Mouse (Mus musculus): ENCODE data around the gene Dpp6. TPM values are rescaled to one million over a fixed set of nuclear protein-coding genes. Genes with fewer than 3 reads are reported as not detected.
A peak's percentile ranks its signal among the peaks of the same experiment; 100 is the strongest.

Gene Dpp6
- polyA plus RNA-seq, 1 experiment from 2014 or later = 10.0 TPM

- no peak overlapping the region for H3K4me2 ChIP-seq (ENCODE audit: low read depth)
- no peak overlapping the region for H3K9ac ChIP-seq (ENCODE audit: low read length)
- WGBS = 59% methylated on average over 1 of the region's 1 CpGs
- no peak overlapping the region for H3K4me3 ChIP-seq (ENCODE audit: low read depth, low read length)
- H3K9me3 ChIP-seq (ENCODE audit: control insufficient read depth, low read length) = no peaks in the 10 kb centered on the region
- no peak for DNase-seq (ENCODE audit: low spot score)
- no peaks in the 10 kb centered on the region for H3K36me3 ChIP-seq (ENCODE audit: control insufficient read depth, insufficient read depth, low read length)
- H3K4me1 ChIP-seq (ENCODE audit: control insufficient read depth, insufficient read depth, low read length) = no peaks in the 10 kb centered on the region
- no peak overlapping the region for H3K27ac ChIP-seq (ENCODE audit: low read depth, low read length)
- no peak for ATAC-seq (ENCODE audit: insufficient read depth, low FRiP score, low TSS enrichment)
- no peaks in the 10 kb centered on the region for H3K27me3 ChIP-seq (ENCODE audit: control insufficient read depth, insufficient read depth, low read length)
Measured at GRCm38 (mm10) chr5:27035291-27035690, 218.3 kb downstream of the Dpp6 start.

- DNase-seq (ENCODE audit: low spot score) (peak; percentile 23), ATAC-seq (ENCODE audit: insufficient read depth, low FRiP score, low TSS enrichment) (no peak)
- H3K27ac ChIP-seq (ENCODE audit: low read depth, low read length) = no peak overlapping the region
- H3K4me3 ChIP-seq (ENCODE audit: low read depth, low read length) = no peak overlapping the region
- H3K4me2 ChIP-seq (ENCODE audit: low read depth) = no peak overlapping the region
- H3K4me1 ChIP-seq (ENCODE audit: control insufficient read depth, insufficient read depth, low read length) = no peaks in the 10 kb centered on the region
- H3K36me3 ChIP-seq (ENCODE audit: control insufficient read depth, insufficient read depth, low read length) = no peaks in the 10 kb centered on the region
- no peaks in the 10 kb centered on the region for H3K9me3 ChIP-seq (ENCODE audit: control insufficient read depth, low read length)
- no peaks in the 10 kb centered on the region for H3K27me3 ChIP-seq (ENCODE audit: control insufficient read depth, insufficient read depth, low read length)
- WGBS = 38% methylated on average over 2 of the region's 2 CpGs
- no peak overlapping the region for H3K9ac ChIP-seq (ENCODE audit: low read length)
Measured at GRCm38 (mm10) chr5:27035891-27036290, 218.9 kb downstream of the Dpp6 start.

DNA sequence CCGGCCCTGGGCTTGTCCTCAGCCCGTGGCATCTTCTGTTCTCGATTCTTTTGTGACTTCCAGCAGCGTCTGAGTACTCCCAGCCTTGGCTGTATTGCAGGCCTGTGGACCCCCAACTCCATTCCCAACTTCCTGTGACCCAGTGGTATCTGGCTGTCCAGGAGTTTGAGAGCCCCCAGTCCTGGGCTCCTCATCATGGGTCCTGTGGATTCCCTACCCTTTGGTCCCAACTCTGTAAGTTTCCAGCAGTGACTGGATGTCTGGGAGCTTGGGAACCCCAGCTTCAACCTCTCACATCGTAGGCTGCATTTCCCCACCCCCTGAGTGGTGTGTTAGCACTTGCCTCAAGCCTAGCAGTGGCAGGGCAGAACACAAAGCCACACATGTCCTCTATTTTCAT is 220.8 kb downstream of the Dpp6 start:
- H3K4me2 ChIP-seq (ENCODE audit: low read depth) = no peak overlapping the region
- no peaks in the 10 kb centered on the region for H3K9me3 ChIP-seq (ENCODE audit: control insufficient read depth, low read length)
- no peak overlapping the region for H3K9ac ChIP-seq (ENCODE audit: low read length)
- H3K4me1 ChIP-seq (ENCODE audit: control insufficient read depth, insufficient read depth, low read length) = no peaks in the 10 kb centered on the region
- no peak overlapping the region for H3K4me3 ChIP-seq (ENCODE audit: low read depth, low read length)
- WGBS = 68% methylated on average over 5 of the region's 5 CpGs
- no peak overlapping the region for H3K27ac ChIP-seq (ENCODE audit: low read depth, low read length)
- no peaks in the 10 kb centered on the region for H3K36me3 ChIP-seq (ENCODE audit: control insufficient read depth, insufficient read depth, low read length)
- H3K27me3 ChIP-seq (ENCODE audit: control insufficient read depth, insufficient read depth, low read length) = no peaks in the 10 kb centered on the region
- DNase-seq (ENCODE audit: low spot score) = no peak
- ATAC-seq (ENCODE audit: insufficient read depth, low FRiP score, low TSS enrichment) = no peak

- Histone ChIP-seq H3K9me3 (ENCODE audit: control insufficient read depth, low read length) (no peaks in the 10 kb centered on the region), H3K4me1 (ENCODE audit: control insufficient read depth, insufficient read depth, low read length) (no peaks in the 10 kb centered on the region), H3K27me3 (ENCODE audit: control insufficient read depth, insufficient read depth, low read length) (peaks cover 5% of the 10 kb centered on the region), H3K36me3 (ENCODE audit: control insufficient read depth, insufficient read depth, low read length) (no peaks in the 10 kb centered on the region), H3K27ac (ENCODE audit: low read depth, low read length) (no peak overlapping the region), H3K9ac (ENCODE audit: low read length) (no peak overlapping the region), H3K4me3 (ENCODE audit: low read depth, low read length) (no peak overlapping the region), H3K4me2 (ENCODE audit: low read depth) (no peak overlapping the region)
- whole genome bisulfite sequencing = 25% methylated on average over 7 of the region's 7 CpGs
- DNase-seq (ENCODE audit: low spot score) = peak; percentile 60
- ATAC-seq (ENCODE audit: insufficient read depth, low FRiP score, low TSS enrichment) = peak; percentile 36; the same call in 1 of the 2 replicates
Measured at GRCm38 (mm10) chr5:27048167-27048566, 231.2 kb downstream of the Dpp6 start.

GRCm38 (mm10) chr5:27048926-27049325 is 231.9 kb downstream of the Dpp6 start:
- Histone ChIP-seq H3K4me2 (ENCODE audit: low read depth) (peak overlapping the region; percentile 93), H3K4me1 (ENCODE audit: control insufficient read depth, insufficient read depth, low read length) (no peaks in the 10 kb centered on the region), H3K27me3 (ENCODE audit: control insufficient read depth, insufficient read depth, low read length) (peaks cover 5% of the 10 kb centered on the region), H3K9ac (ENCODE audit: low read length) (peak overlapping the region; percentile 29; the same call in 1 of the 2 replicates), H3K4me3 (ENCODE audit: low read depth, low read length) (peak overlapping the region; percentile 42), H3K27ac (ENCODE audit: low read depth, low read length) (no peak overlapping the region), H3K9me3 (ENCODE audit: control insufficient read depth, low read length) (no peaks in the 10 kb centered on the region), H3K36me3 (ENCODE audit: control insufficient read depth, insufficient read depth, low read length) (no peaks in the 10 kb centered on the region)
- DNase-seq (ENCODE audit: low spot score) = peak; percentile 40
- WGBS = 4% methylated on average over 9 of the region's 9 CpGs
- peak; percentile 49; the same call in 1 of the 2 replicates for ATAC-seq (ENCODE audit: insufficient read depth, low FRiP score, low TSS enrichment)

DNA sequence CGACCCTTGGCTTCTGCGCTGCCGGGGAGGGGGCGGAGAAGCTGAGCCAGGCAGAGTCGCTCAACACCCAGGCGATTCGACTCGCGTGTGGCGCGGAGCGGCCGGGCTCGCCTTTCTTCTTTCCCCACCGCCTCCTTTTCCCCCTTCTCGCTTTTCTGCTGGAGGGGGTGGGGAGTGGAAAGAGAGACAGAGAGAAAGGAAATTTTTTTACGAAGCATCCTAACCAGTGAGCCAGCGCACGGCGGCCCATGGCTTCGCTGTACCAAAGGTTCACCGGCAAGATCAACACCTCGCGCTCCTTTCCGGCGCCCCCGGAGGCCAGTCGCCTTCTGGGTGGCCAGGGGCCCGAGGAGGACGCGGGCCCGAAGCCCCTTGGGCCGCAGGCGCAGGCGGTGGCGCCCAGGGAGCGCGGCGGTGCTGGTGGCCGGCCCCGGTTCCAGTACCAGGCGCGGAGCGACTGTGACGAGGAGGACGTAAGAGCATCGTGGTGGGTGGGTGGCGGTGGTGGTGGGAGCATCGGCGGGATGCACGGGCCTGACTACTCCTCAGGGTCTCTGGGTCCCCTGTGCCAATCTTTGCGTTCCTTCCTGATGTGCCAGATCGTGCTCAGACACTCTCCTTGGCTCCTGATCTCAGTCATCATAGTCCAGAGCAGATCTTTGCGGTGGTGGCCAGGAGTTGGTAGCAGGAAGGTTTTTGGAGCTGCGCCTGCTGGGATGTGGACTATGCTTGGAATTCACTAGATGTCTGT is 232.5 kb downstream of the Dpp6 start:
- DNase-seq (ENCODE audit: low spot score) = peak; percentile 46
- H3K36me3 ChIP-seq (ENCODE audit: control insufficient read depth, insufficient read depth, low read length) = no peaks in the 10 kb centered on the region
- peak overlapping the region; percentile 93 for H3K4me2 ChIP-seq (ENCODE audit: low read depth)
- H3K27me3 ChIP-seq (ENCODE audit: control insufficient read depth, insufficient read depth, low read length) = peaks cover 5% of the 10 kb centered on the region
- WGBS = under 1% methylated on average over 50 of the region's 55 CpGs
- no peaks in the 10 kb centered on the region for H3K4me1 ChIP-seq (ENCODE audit: control insufficient read depth, insufficient read depth, low read length)
- peak; percentile 52 for ATAC-seq (ENCODE audit: insufficient read depth, low FRiP score, low TSS enrichment)
- H3K4me3 ChIP-seq (ENCODE audit: low read depth, low read length) = peak overlapping the region; percentile 42
- H3K27ac ChIP-seq (ENCODE audit: low read depth, low read length) = no peak overlapping the region
- no peaks in the 10 kb centered on the region for H3K9me3 ChIP-seq (ENCODE audit: control insufficient read depth, low read length)
- peak overlapping the region; percentile 62 for H3K9ac ChIP-seq (ENCODE audit: low read length)

- DNase-seq (ENCODE audit: low spot score) (no peak), ATAC-seq (ENCODE audit: insufficient read depth, low FRiP score, low TSS enrichment) (no peak)
- Histone ChIP-seq H3K4me2 (ENCODE audit: low read depth) (no peak overlapping the region), H3K9me3 (ENCODE audit: control insufficient read depth, low read length) (no peaks in the 10 kb centered on the region), H3K27ac (ENCODE audit: low read depth, low read length) (no peak overlapping the region), H3K4me1 (ENCODE audit: control insufficient read depth, insufficient read depth, low read length) (no peaks in the 10 kb centered on the region), H3K9ac (ENCODE audit: low read length) (no peak overlapping the region), H3K27me3 (ENCODE audit: control insufficient read depth, insufficient read depth, low read length) (peaks cover 5% of the 10 kb centered on the region), H3K4me3 (ENCODE audit: low read depth, low read length) (no peak overlapping the region), H3K36me3 (ENCODE audit: control insufficient read depth, insufficient read depth, low read length) (no peaks in the 10 kb centered on the region)
- 41% methylated on average over 3 of the region's 3 CpGs for WGBS
Measured at GRCm38 (mm10) chr5:27051250-27051649, 234.2 kb downstream of the Dpp6 start.

- Histone ChIP-seq H3K27me3 (ENCODE audit: control insufficient read depth, insufficient read depth, low read length) (peaks cover 5% of the 10 kb centered on the region), H3K27ac (ENCODE audit: low read depth, low read length) (no peak overlapping the region), H3K36me3 (ENCODE audit: control insufficient read depth, insufficient read depth, low read length) (no peaks in the 10 kb centered on the region), H3K9me3 (ENCODE audit: control insufficient read depth, low read length) (no peaks in the 10 kb centered on the region), H3K4me3 (ENCODE audit: low read depth, low read length) (no peak overlapping the region), H3K9ac (ENCODE audit: low read length) (no peak overlapping the region), H3K4me1 (ENCODE audit: control insufficient read depth, insufficient read depth, low read length) (no peaks in the 10 kb centered on the region), H3K4me2 (ENCODE audit: low read depth) (no peak overlapping the region)
- ATAC-seq (ENCODE audit: insufficient read depth, low FRiP score, low TSS enrichment) = no peak
- WGBS = 32% methylated on average over 2 of the region's 2 CpGs
- DNase-seq (ENCODE audit: low spot score) = peak; percentile 33
Measured at GRCm38 (mm10) chr5:27052441-27052840, 235.4 kb downstream of the Dpp6 start.

DNA sequence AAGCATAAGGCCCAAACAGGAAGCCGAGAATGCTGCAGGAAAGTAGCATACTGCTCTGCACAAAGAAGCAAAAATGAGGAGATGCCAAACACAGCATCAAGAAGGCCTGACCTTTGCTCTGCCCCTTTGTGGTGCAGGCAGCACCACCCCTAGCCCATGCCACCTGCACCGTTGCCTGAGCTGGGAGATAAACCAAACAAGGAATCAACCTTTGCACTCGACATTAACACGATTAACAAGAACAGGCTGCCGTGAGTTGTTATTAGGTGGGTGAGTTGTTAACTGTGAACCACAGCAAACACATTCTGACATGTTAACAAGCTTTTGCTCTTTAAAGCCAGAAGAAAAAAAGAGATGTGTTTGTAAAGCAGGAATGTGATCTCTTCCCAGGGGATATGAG is 239.4 kb downstream of the Dpp6 start:
- DNase-seq (ENCODE audit: low spot score) = no peak
- no peak overlapping the region for H3K4me2 ChIP-seq (ENCODE audit: low read depth)
- H3K9ac ChIP-seq (ENCODE audit: low read length) = no peak overlapping the region
- no peak overlapping the region for H3K27ac ChIP-seq (ENCODE audit: low read depth, low read length)
- no peak overlapping the region for H3K4me3 ChIP-seq (ENCODE audit: low read depth, low read length)
- no peak for ATAC-seq (ENCODE audit: insufficient read depth, low FRiP score, low TSS enrichment)
- H3K27me3 ChIP-seq (ENCODE audit: control insufficient read depth, insufficient read depth, low read length) = no peaks in the 10 kb centered on the region
- no peaks in the 10 kb centered on the region for H3K4me1 ChIP-seq (ENCODE audit: control insufficient read depth, insufficient read depth, low read length)
- 75% methylated on average over 5 of the region's 5 CpGs for whole genome bisulfite sequencing
- no peaks in the 10 kb centered on the region for H3K36me3 ChIP-seq (ENCODE audit: control insufficient read depth, insufficient read depth, low read length)
- H3K9me3 ChIP-seq (ENCODE audit: control insufficient read depth, low read length) = no peaks in the 10 kb centered on the region
